Mouse (Mus musculus): ENCODE data around the gene Ace3. TPM values are rescaled to one million over a fixed set of nuclear protein-coding genes. Genes with fewer than 3 reads are reported as not detected.

The Ace3 gene
- polyA plus RNA-seq, 1 experiment, result not detected

- Histone ChIP-seq H3K79me2 (ENCODE audit: control insufficient read depth, insufficient read depth) (no peaks in the 10 kb centered on the region), H3ac (ENCODE audit: control insufficient read depth, insufficient read length, low read depth) (no peak overlapping the region), H3K4me3 (ENCODE audit: insufficient read depth, poor library complexity, severe bottlenecking) (no peak overlapping the region), H3K36me3 (ENCODE audit: control insufficient read depth, insufficient read depth) (no peaks in the 10 kb centered on the region), H3K79me3 (ENCODE audit: low read depth) (no peaks in the 10 kb centered on the region), H3K27me3 (ENCODE audit: control insufficient read depth, insufficient read depth, insufficient read length) (peaks cover 7% of the 10 kb centered on the region)
- TF ChIP-seq CEBPB (IDR thresholded peaks at IDR 0.05; ENCODE audit: low read depth), result no peak
- TF ChIP-seq CTCF (IDR thresholded peaks at IDR 0.05; ENCODE audit: control insufficient read depth, insufficient read depth, insufficient read length), result no peak
- no peak for TF ChIP-seq FOSL1 (IDR thresholded peaks at IDR 0.05; ENCODE audit: insufficient read depth, low read length, poor library complexity, severe bottlenecking)
- TF ChIP-seq MYOG (IDR thresholded peaks at IDR 0.05; ENCODE audit: control insufficient read depth, extremely low read depth, insufficient read length), result no peak
- TF ChIP-seq USF1 (IDR thresholded peaks at IDR 0.05; ENCODE audit: low read depth), result no peak
- TF ChIP-seq MYOD1 (IDR thresholded peaks at IDR 0.05; ENCODE audit: control insufficient read depth, insufficient read length, low read depth), result no peak
- no peak for TF ChIP-seq MAX (IDR thresholded peaks at IDR 0.05)
These were observed 10.0 kb upstream of the Ace3 start for GRCm38 (mm10) chr11:105984452-105984851.

- no peaks in the 10 kb centered on the region for H3K79me2 ChIP-seq (ENCODE audit: control insufficient read depth, insufficient read depth)
- no peaks in the 10 kb centered on the region for H3K79me3 ChIP-seq (ENCODE audit: low read depth)
- H3K36me3 ChIP-seq (ENCODE audit: control insufficient read depth, insufficient read depth), result no peaks in the 10 kb centered on the region
- no peak overlapping the region for H3K4me3 ChIP-seq (ENCODE audit: insufficient read depth, poor library complexity, severe bottlenecking)
- no peak for TF ChIP-seq MYOD1 (IDR thresholded peaks at IDR 0.05; ENCODE audit: control insufficient read depth, insufficient read length, low read depth)
- no peak for TF ChIP-seq CTCF (IDR thresholded peaks at IDR 0.05; ENCODE audit: control insufficient read depth, insufficient read depth, insufficient read length)
- no peak for TF ChIP-seq MAX (IDR thresholded peaks at IDR 0.05)
- no peak for TF ChIP-seq MYOG (IDR thresholded peaks at IDR 0.05; ENCODE audit: control insufficient read depth, extremely low read depth, insufficient read length)
- no peak for TF ChIP-seq CEBPB (IDR thresholded peaks at IDR 0.05; ENCODE audit: low read depth)
- no peak for TF ChIP-seq USF1 (IDR thresholded peaks at IDR 0.05; ENCODE audit: low read depth)
- no peak overlapping the region for H3ac ChIP-seq (ENCODE audit: control insufficient read depth, insufficient read length, low read depth)
- peaks cover 9% of the 10 kb centered on the region for H3K27me3 ChIP-seq (ENCODE audit: control insufficient read depth, insufficient read depth, insufficient read length)
These were observed 7.0 kb upstream of the Ace3 start for GRCm38 (mm10) chr11:105987446-105987845.

GRCm38 (mm10) chr11:105989446-105989845 lies 5.0 kb upstream of the Ace3 start:
- Histone ChIP-seq H3K4me3 (ENCODE audit: insufficient read depth, poor library complexity, severe bottlenecking) (no peak overlapping the region), H3K27me3 (ENCODE audit: control insufficient read depth, insufficient read depth, insufficient read length) (peaks cover 14% of the 10 kb centered on the region), H3K79me3 (ENCODE audit: low read depth) (no peaks in the 10 kb centered on the region), H3K79me2 (ENCODE audit: control insufficient read depth, insufficient read depth) (no peaks in the 10 kb centered on the region), H3K36me3 (ENCODE audit: control insufficient read depth, insufficient read depth) (no peaks in the 10 kb centered on the region), H3ac (ENCODE audit: control insufficient read depth, insufficient read length, low read depth) (no peak overlapping the region)
- no peak for TF ChIP-seq USF1 (IDR thresholded peaks at IDR 0.05; ENCODE audit: low read depth)
- TF ChIP-seq CTCF (IDR thresholded peaks at IDR 0.05; ENCODE audit: control insufficient read depth, insufficient read depth, insufficient read length), result no peak
- no peak for TF ChIP-seq MAX (IDR thresholded peaks at IDR 0.05)

- Histone ChIP-seq H3K79me2 (ENCODE audit: control insufficient read depth, insufficient read depth) (no peaks in the 10 kb centered on the region), H3ac (ENCODE audit: control insufficient read depth, insufficient read length, low read depth) (no peak overlapping the region), H3K79me3 (ENCODE audit: low read depth) (no peaks in the 10 kb centered on the region), H3K4me3 (ENCODE audit: insufficient read depth, poor library complexity, severe bottlenecking) (no peak overlapping the region), H3K27me3 (ENCODE audit: control insufficient read depth, insufficient read depth, insufficient read length) (peaks cover 22% of the 10 kb centered on the region), H3K36me3 (ENCODE audit: control insufficient read depth, insufficient read depth) (no peaks in the 10 kb centered on the region)
- TF ChIP-seq FOSL1 (IDR thresholded peaks at IDR 0.05; ENCODE audit: insufficient read depth, low read length, poor library complexity, severe bottlenecking) (no peak), USF1 (IDR thresholded peaks at IDR 0.05; ENCODE audit: low read depth) (no peak)
These were observed 4.2 kb upstream of the Ace3 start for GRCm38 (mm10) chr11:105990231-105990630.

GRCm38 (mm10) chr11:106000062-106000461 lies 5.6 kb downstream of the Ace3 start:
- no peak overlapping the region for H3K4me3 ChIP-seq (ENCODE audit: insufficient read depth, poor library complexity, severe bottlenecking)
- no peak overlapping the region for H3ac ChIP-seq (ENCODE audit: control insufficient read depth, insufficient read length, low read depth)
- no peaks in the 10 kb centered on the region for H3K79me2 ChIP-seq (ENCODE audit: control insufficient read depth, insufficient read depth)
- H3K36me3 ChIP-seq (ENCODE audit: control insufficient read depth, insufficient read depth), result no peaks in the 10 kb centered on the region
- peaks cover 48% of the 10 kb centered on the region for H3K27me3 ChIP-seq (ENCODE audit: control insufficient read depth, insufficient read depth, insufficient read length)
- TF ChIP-seq MYOG (IDR thresholded peaks at IDR 0.05; ENCODE audit: control insufficient read depth, extremely low read depth, insufficient read length) (no peak), CTCF (IDR thresholded peaks at IDR 0.05; ENCODE audit: control insufficient read depth, insufficient read depth, insufficient read length) (no peak), CEBPB (IDR thresholded peaks at IDR 0.05; ENCODE audit: low read depth) (no peak), USF1 (IDR thresholded peaks at IDR 0.05; ENCODE audit: low read depth) (no peak), FOSL1 (IDR thresholded peaks at IDR 0.05; ENCODE audit: insufficient read depth, low read length, poor library complexity, severe bottlenecking) (no peak), MYOD1 (IDR thresholded peaks at IDR 0.05; ENCODE audit: control insufficient read depth, insufficient read length, low read depth) (no peak), MAX (IDR thresholded peaks at IDR 0.05) (no peak)
- no peaks in the 10 kb centered on the region for H3K79me3 ChIP-seq (ENCODE audit: low read depth)

GRCm38 (mm10) chr11:106001718-106002117 lies 7.2 kb downstream of the Ace3 start:
- TF ChIP-seq MYOG (IDR thresholded peaks at IDR 0.05; ENCODE audit: control insufficient read depth, extremely low read depth, insufficient read length), result no peak
- no peak for TF ChIP-seq MAX (IDR thresholded peaks at IDR 0.05)
- TF ChIP-seq FOSL1 (IDR thresholded peaks at IDR 0.05; ENCODE audit: insufficient read depth, low read length, poor library complexity, severe bottlenecking), result no peak
- no peak for TF ChIP-seq CEBPB (IDR thresholded peaks at IDR 0.05; ENCODE audit: low read depth)
- TF ChIP-seq MYOD1 (IDR thresholded peaks at IDR 0.05; ENCODE audit: control insufficient read depth, insufficient read length, low read depth), result no peak
- TF ChIP-seq USF1 (IDR thresholded peaks at IDR 0.05; ENCODE audit: low read depth), result no peak
- no peak for TF ChIP-seq CTCF (IDR thresholded peaks at IDR 0.05; ENCODE audit: control insufficient read depth, insufficient read depth, insufficient read length)
- Histone ChIP-seq H3K36me3 (ENCODE audit: control insufficient read depth, insufficient read depth) (no peaks in the 10 kb centered on the region), H3ac (ENCODE audit: control insufficient read depth, insufficient read length, low read depth) (no peak overlapping the region), H3K4me3 (ENCODE audit: insufficient read depth, poor library complexity, severe bottlenecking) (no peak overlapping the region), H3K79me2 (ENCODE audit: control insufficient read depth, insufficient read depth) (no peaks in the 10 kb centered on the region), H3K79me3 (ENCODE audit: low read depth) (no peaks in the 10 kb centered on the region), H3K27me3 (ENCODE audit: control insufficient read depth, insufficient read depth, insufficient read length) (peaks cover 37% of the 10 kb centered on the region)
